Mouse (Mus musculus): ENCODE measurements at regions not wholly inside any gene's neighbourhood (a gene's known extent, or its start where the extent isn't known, plus 50 kb on each side); places are given as distances from the start of the nearest gene placed in this dataset.
"Not testable (repeated sequence)": the region's sequence is repeated elsewhere in the genome, so short reads cannot be mapped to it uniquely, and the experiment has no call there.

DNA sequence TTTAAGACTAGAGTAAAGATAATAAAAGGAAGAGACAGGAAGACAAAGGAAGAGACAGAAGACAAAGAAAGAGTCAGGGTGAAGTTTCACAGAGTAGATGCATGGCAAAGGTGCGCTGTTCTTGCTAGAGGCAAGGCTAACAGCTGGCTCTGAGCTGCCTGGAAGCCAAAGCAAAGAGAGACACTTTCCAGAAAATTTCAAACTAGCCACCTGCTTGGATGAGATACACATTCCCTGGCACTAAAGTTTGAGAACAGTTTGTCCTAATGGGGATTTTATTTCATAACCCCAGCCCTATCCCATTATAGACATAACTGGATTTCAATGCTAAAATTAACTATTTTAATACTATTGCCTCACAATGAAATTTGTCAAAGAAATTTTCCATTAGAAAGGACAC is 235.9 kb downstream of the Tmem114 start:
- 90% methylated on average over 1 of the region's 1 CpGs for WGBS
- Histone ChIP-seq H3K4me1 (ENCODE audit: control insufficient read depth, insufficient read depth, low read length) (no peaks in the 10 kb centered on the region), H3K9ac (ENCODE audit: low read depth, low read length) (no peak overlapping the region), H3K27me3 (ENCODE audit: control insufficient read depth, insufficient read depth, low read length) (no peaks in the 10 kb centered on the region), H3K79me2 (replicated peaks; ENCODE audit: control insufficient read depth, insufficient read depth, low read length) (no peaks in the 10 kb centered on the region), H3K27ac (no peak overlapping the region), H3K4me3 (no peak overlapping the region), H3K36me3 (ENCODE audit: control insufficient read depth, insufficient read depth, low read length) (no peaks in the 10 kb centered on the region)
- TF ChIP-seq POLR2A (IDR thresholded peaks at IDR 0.05; ENCODE audit: insufficient read depth, low read depth, low read length) (no peak), CTCF (IDR thresholded peaks at IDR 0.05) (no peak), EP300 (IDR thresholded peaks at IDR 0.05; ENCODE audit: insufficient read depth, low read depth, low read length) (no peak)
- peak in 1 of 2 experiments; percentile 4 for DNase-seq
- intact Hi-C loops (cut with DNase I), result no loop called here

DNA sequence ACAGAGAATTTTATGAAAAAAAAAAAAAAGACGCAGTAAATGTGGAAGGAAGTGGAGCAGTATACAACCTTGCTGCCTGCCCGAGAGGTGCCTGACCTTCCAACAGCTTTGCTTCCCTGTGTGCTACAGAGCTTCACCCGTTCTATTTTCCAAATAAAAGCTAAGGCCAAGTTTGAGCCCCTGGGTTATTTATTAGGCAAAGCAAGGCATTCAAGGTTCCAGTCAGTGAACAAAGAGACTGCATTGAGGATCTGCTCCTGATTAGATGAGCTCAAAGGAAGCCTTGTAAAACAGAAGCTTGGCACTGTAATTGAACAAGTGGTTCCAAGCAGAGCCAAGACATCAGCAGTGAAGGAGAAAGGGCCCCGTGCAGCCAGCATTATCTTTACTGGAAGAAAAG is 236.4 kb downstream of the Tmem114 start:
- intact Hi-C loops (cut with DNase I), result no loop called here
- DNase-seq, result no peak
- Histone ChIP-seq H3K9ac (ENCODE audit: low read depth, low read length) (no peak overlapping the region), H3K4me1 (ENCODE audit: control insufficient read depth, insufficient read depth, low read length) (no peaks in the 10 kb centered on the region), H3K36me3 (ENCODE audit: control insufficient read depth, insufficient read depth, low read length) (no peaks in the 10 kb centered on the region), H3K27ac (no peak overlapping the region), H3K4me3 (no peak overlapping the region), H3K27me3 (ENCODE audit: control insufficient read depth, insufficient read depth, low read length) (no peaks in the 10 kb centered on the region), H3K79me2 (replicated peaks; ENCODE audit: control insufficient read depth, insufficient read depth, low read length) (no peaks in the 10 kb centered on the region)
- TF ChIP-seq CTCF (IDR thresholded peaks at IDR 0.05), result no peak
- no peak for TF ChIP-seq POLR2A (IDR thresholded peaks at IDR 0.05; ENCODE audit: insufficient read depth, low read depth, low read length)
- TF ChIP-seq EP300 (IDR thresholded peaks at IDR 0.05; ENCODE audit: insufficient read depth, low read depth, low read length), result no peak
- 60% methylated on average over 4 of the region's 4 CpGs for WGBS

DNA sequence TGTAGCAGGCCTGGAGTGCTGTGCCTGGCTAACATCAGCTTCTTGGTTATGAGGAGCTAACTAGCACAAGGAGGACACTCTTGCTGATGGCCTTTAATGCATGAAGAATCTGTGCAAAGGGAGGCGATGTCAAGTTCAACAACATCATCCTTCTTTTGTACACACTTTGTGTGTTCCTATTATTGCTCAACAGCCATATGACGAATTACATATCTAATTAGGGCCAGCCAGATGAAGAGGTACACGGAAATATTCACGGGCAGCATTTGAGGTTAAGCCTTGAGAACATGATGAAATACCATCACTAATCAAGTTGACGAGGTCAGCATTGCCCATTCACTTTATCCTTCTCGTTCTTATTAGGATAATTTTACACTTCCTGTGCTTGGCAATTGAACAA is 240.2 kb downstream of the Tmem114 start:
- Histone ChIP-seq H3K4me3 (no peak overlapping the region), H3K9ac (ENCODE audit: low read depth, low read length) (no peak overlapping the region), H3K36me3 (ENCODE audit: control insufficient read depth, insufficient read depth, low read length) (no peaks in the 10 kb centered on the region), H3K79me2 (replicated peaks; ENCODE audit: control insufficient read depth, insufficient read depth, low read length) (no peaks in the 10 kb centered on the region), H3K27ac (no peak overlapping the region), H3K27me3 (ENCODE audit: control insufficient read depth, insufficient read depth, low read length) (no peaks in the 10 kb centered on the region), H3K4me1 (ENCODE audit: control insufficient read depth, insufficient read depth, low read length) (no peaks in the 10 kb centered on the region)
- 72% methylated on average over 6 of the region's 6 CpGs for WGBS
- TF ChIP-seq EP300 (IDR thresholded peaks at IDR 0.05; ENCODE audit: insufficient read depth, low read depth, low read length) (no peak), CTCF (IDR thresholded peaks at IDR 0.05) (no peak), POLR2A (IDR thresholded peaks at IDR 0.05; ENCODE audit: insufficient read depth, low read depth, low read length) (no peak)
- intact Hi-C loops (cut with DNase I), result no loop called here
- no peak for DNase-seq

DNA sequence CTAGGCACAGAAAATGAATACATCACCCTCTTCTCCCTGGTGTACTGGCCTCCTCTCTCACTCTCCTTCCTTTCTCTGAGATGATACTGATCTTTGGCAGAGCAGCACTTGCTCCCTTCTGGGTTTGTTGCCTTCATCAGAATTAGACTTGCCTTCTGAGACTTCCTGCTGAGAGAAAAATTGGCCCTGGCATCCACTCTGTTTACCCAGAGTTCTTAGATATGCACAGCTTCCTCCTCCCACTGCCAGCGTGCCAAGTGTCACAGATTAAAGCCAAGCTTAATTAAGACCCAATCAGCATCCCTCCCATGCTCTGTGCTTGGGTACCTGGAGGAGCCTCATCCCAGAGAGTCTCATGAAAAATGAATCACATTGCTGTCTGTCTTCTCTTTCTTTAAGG is 246.0 kb downstream of the Tmem114 start:
- Histone ChIP-seq H3K9ac (ENCODE audit: low read depth, low read length) (no peak overlapping the region), H3K27ac (no peak overlapping the region), H3K36me3 (ENCODE audit: control insufficient read depth, insufficient read depth, low read length) (no peaks in the 10 kb centered on the region), H3K27me3 (ENCODE audit: control insufficient read depth, insufficient read depth, low read length) (no peaks in the 10 kb centered on the region), H3K79me2 (replicated peaks; ENCODE audit: control insufficient read depth, insufficient read depth, low read length) (no peaks in the 10 kb centered on the region), H3K4me1 (ENCODE audit: control insufficient read depth, insufficient read depth, low read length) (no peaks in the 10 kb centered on the region), H3K4me3 (no peak overlapping the region)
- no peak for TF ChIP-seq EP300 (IDR thresholded peaks at IDR 0.05; ENCODE audit: insufficient read depth, low read depth, low read length)
- TF ChIP-seq CTCF (IDR thresholded peaks at IDR 0.05), result no peak
- no peak for TF ChIP-seq POLR2A (IDR thresholded peaks at IDR 0.05; ENCODE audit: insufficient read depth, low read depth, low read length)
- DNase-seq, result no peak
- 11% methylated on average over 1 of the region's 1 CpGs for WGBS
- intact Hi-C loops (cut with DNase I), result no loop called here

DNA sequence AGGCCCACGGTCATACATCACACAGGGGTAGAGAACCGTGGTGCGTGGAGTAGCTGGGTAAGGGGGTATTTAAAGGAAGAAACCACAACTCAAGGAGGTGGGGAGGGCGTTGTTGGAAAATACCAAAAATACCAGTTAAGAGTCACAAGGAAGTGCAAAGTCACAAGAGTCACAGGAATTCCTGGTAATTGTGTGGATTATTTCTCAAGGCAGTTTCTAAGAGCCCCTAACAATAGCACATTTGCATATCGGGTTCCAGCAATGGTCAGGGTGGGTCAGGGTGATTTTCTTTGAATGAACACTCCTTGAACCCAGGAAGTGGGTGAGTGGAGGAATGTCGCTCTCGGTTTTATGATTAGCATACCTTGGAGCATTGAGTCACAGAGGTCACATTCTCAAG is 247.7 kb downstream of the Tmem114 start:
- intact Hi-C loops (cut with DNase I); DNase-seq; H3K27me3 ChIP-seq (ENCODE audit: control insufficient read depth, insufficient read depth, low read length); H3K79me2 ChIP-seq (replicated peaks; ENCODE audit: control insufficient read depth, insufficient read depth, low read length); H3K27ac ChIP-seq; H3K4me3 ChIP-seq; H3K4me1 ChIP-seq (ENCODE audit: control insufficient read depth, insufficient read depth, low read length); H3K9ac ChIP-seq (ENCODE audit: low read depth, low read length); H3K36me3 ChIP-seq (ENCODE audit: control insufficient read depth, insufficient read depth, low read length): not testable (repeated sequence)
- WGBS, result 89% methylated on average over 7 of the region's 7 CpGs

DNA sequence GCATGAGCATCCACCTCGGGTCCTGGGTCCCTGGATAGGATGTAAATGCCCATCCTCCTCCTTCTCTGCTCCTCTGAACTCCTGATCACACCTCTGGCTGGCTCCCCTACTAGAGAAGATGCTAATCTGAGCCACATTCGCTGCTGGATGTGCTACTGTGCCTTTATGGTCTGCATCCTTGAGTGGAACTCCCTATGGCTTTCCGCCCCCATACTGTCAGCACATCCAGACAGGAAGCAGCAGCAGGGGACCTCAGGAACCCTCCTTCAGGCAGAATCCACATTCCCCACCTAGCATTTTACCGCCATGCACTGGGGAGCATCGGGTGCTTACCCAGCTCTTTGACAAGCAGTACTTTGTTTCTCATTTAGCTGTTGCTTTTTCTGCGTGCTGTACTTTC is 248.8 kb downstream of the Tmem114 start:
- no peak overlapping the region for H3K27ac ChIP-seq
- intact Hi-C loops (cut with DNase I), result no loop called here
- no peaks in the 10 kb centered on the region for H3K36me3 ChIP-seq (ENCODE audit: control insufficient read depth, insufficient read depth, low read length)
- no peaks in the 10 kb centered on the region for H3K4me1 ChIP-seq (ENCODE audit: control insufficient read depth, insufficient read depth, low read length)
- 54% methylated on average over 6 of the region's 6 CpGs for WGBS
- H3K4me3 ChIP-seq, result no peak overlapping the region
- no peaks in the 10 kb centered on the region for H3K27me3 ChIP-seq (ENCODE audit: control insufficient read depth, insufficient read depth, low read length)
- no peak overlapping the region for H3K9ac ChIP-seq (ENCODE audit: low read depth, low read length)
- no peak for DNase-seq
- no peaks in the 10 kb centered on the region for H3K79me2 ChIP-seq (replicated peaks; ENCODE audit: control insufficient read depth, insufficient read depth, low read length)
- TF ChIP-seq EP300 (IDR thresholded peaks at IDR 0.05; ENCODE audit: insufficient read depth, low read depth, low read length), result no peak
- TF ChIP-seq POLR2A (IDR thresholded peaks at IDR 0.05; ENCODE audit: insufficient read depth, low read depth, low read length), result no peak
- TF ChIP-seq CTCF (IDR thresholded peaks at IDR 0.05), result no peak

Data from heart, adult 2 months (tissue).